Mouse (Mus musculus) heart, postnatal 0 days (tissue): Measurements from ENCODE around the gene Fam126a. TPM values are rescaled to one million over a fixed set of nuclear protein-coding genes. Genes with fewer than 3 reads are reported as not detected.
A peak's percentile ranks its signal among the peaks of the same experiment; 100 is the strongest.

Experiments used
- ATAC-seq: fragments of 200-750 bp; cut with Nextera tagmentation; 2 replicates; pipeline ENCODE4 v1.8.0; 2017; ENCODE audit warnings: low read depth, moderate number of reproducible peaks, moderate library complexity; ENCODE audit not compliant: insufficient read depth
- DNase-seq: peaks from one replicate; pipeline ENCODE4 v3.0.0-alpha.2; 2016; ENCODE audit warnings: low spot score
- H3K27ac ChIP-seq: fragments of 300-500 bp; sonication (generic); 2 replicates; pipeline ENCODE4 v1.5.1; 2014; ENCODE audit warnings: low read depth, mild to moderate bottlenecking
- H3K27me3 ChIP-seq: fragments of 300-500 bp; sonication (generic); 2 replicates; pipeline ENCODE4 v1.6.1; 2014; ENCODE audit warnings: low read length, mixed read lengths; ENCODE audit not compliant: control insufficient read depth, insufficient read depth
- H3K36me3 ChIP-seq: fragments of 300-500 bp; sonication (generic); replicated peaks from 2 replicates; pipeline ENCODE4 v1.6.1; 2014; ENCODE audit warnings: low read length, mixed read lengths; ENCODE audit not compliant: control insufficient read depth, insufficient read depth
- H3K4me1 ChIP-seq: fragments of 300-500 bp; sonication (generic); 2 replicates; pipeline ENCODE4 v1.6.1; 2014; ENCODE audit warnings: antibody characterized with exemption; ENCODE audit not compliant: control insufficient read depth, insufficient read depth
- H3K4me2 ChIP-seq: fragments of 300-500 bp; sonication (generic); 2 replicates; pipeline ENCODE4 v1.6.1; 2014; ENCODE audit warnings: low read depth, mild to moderate bottlenecking, low read length, moderate library complexity
- H3K4me3 ChIP-seq: fragments of 300-500 bp; sonication (generic); 2 replicates; pipeline ENCODE4 v1.5.1; 2014; ENCODE audit warnings: low read depth, low read length
- H3K9ac ChIP-seq: fragments of 300-500 bp; sonication (generic); replicated peaks from 2 replicates; pipeline ENCODE4 v1.6.1; 2014; ENCODE audit warnings: low read depth, low read length, mixed read lengths
- H3K9me3 ChIP-seq: fragments of 300-500 bp; sonication (generic); replicated peaks from 2 replicates; pipeline ENCODE4 v1.6.1; 2016; ENCODE audit warnings: low read length; ENCODE audit not compliant: control insufficient read depth
- CTCF ChIP-seq: IDR thresholded peaks from 2 replicates; pipeline ENCODE4 v1.5.1; 2016; ENCODE audit warnings: antibody characterized with exemption, control low read depth, low read depth
- EP300 ChIP-seq: IDR thresholded peaks from 2 replicates; pipeline ENCODE4 v1.6.1; 2016; ENCODE audit warnings: antibody characterized with exemption, low read depth
- WGBS: fragments of 180-500 bp; shearing (Covaris S2); extraction: QIAGEN DNeasy Blood & Tissue Kit; methylation state at CpG from one replicate; pipeline ENCODE4 v1.1.7; 2014; 5-methylcytosine and 5-hydroxymethylcytosine counted together
- polyA plus RNA-seq: library from polyadenylated mRNA; unstranded; fragments of >200 nt; fragmentation: Nextera tagmentation; extraction: Ambion mirVana; gene quantifications from 2 replicates; pipeline ENCODE4 v1.2.1, GENCODE M21; 2015
- total RNA-seq: library from RNA; depleted of rRNA; stranded (reverse); fragments of >200 nt; gene quantifications from 2 replicates; pipeline ENCODE4 v1.2.3, GENCODE M21; 2014; ENCODE audit warnings: low replicate concordance

Gene Fam126a
- total and polyA plus RNA-seq, 2 experiments from 2014 or later = 27.7 to 37.3 TPM

DNA sequence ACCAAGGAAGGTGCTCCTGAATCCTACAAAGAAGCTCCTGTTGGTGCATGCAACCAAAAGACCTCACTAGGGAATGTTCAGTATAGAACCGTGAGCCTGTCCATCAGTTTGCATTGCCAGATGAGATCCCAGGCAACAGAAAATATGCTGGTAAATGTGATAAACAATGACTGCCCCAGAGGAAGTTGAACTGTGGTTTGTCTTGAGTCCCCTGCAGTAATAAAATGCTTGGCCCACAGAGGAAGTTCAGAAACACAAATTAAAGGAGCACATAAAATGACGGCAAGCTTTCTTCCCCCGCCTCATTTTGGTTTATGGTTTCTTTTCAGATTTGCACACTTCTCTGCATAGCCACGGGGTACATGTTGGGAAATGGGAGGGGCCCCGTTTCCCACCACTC, 8.3 kb upstream of the Fam126a start:
- TF ChIP-seq CTCF (no peak), EP300 (no peak)
- 68% methylated on average over 5 of the region's 5 CpGs for WGBS
- H3K4me3 ChIP-seq = no peak overlapping the region

GRCm38 (mm10) chr5:24038190-24038589, 7.7 kb upstream of the Fam126a start:
- no peak for TF ChIP-seq CTCF
- no peak for TF ChIP-seq EP300
- H3K4me2 ChIP-seq = no peak overlapping the region
- no peak overlapping the region for H3K9ac ChIP-seq
- no peaks in the 10 kb centered on the region for H3K9me3 ChIP-seq
- WGBS = 76% methylated on average over 2 of the region's 2 CpGs
- H3K27me3 ChIP-seq = no peaks in the 10 kb centered on the region
- H3K4me3 ChIP-seq = no peak overlapping the region
- ATAC-seq = no peak
- no peak overlapping the region for H3K27ac ChIP-seq
- no peaks in the 10 kb centered on the region for H3K4me1 ChIP-seq
- DNase-seq = no peak
- H3K36me3 ChIP-seq = no peaks in the 10 kb centered on the region

More for the DNA sequence above, 8.3 kb upstream of the Fam126a start:
- ATAC-seq (no peak), DNase-seq (no peak)
- Histone ChIP-seq H3K9ac (no peak overlapping the region), H3K36me3 (no peaks in the 10 kb centered on the region), H3K4me1 (no peaks in the 10 kb centered on the region), H3K27me3 (no peaks in the 10 kb centered on the region), H3K4me2 (no peak overlapping the region), H3K27ac (no peak overlapping the region), H3K9me3 (no peaks in the 10 kb centered on the region)

- 71% methylated on average over 6 of the region's 6 CpGs for WGBS
- H3K4me3 ChIP-seq = no peak overlapping the region
- no peak overlapping the region for H3K4me2 ChIP-seq
- no peak for TF ChIP-seq CTCF
- no peak for ATAC-seq
- H3K9me3 ChIP-seq = no peaks in the 10 kb centered on the region
- H3K27me3 ChIP-seq = no peaks in the 10 kb centered on the region
- no peak overlapping the region for H3K27ac ChIP-seq
- no peaks in the 10 kb centered on the region for H3K36me3 ChIP-seq
- DNase-seq = no peak
- H3K4me1 ChIP-seq = no peaks in the 10 kb centered on the region
- H3K9ac ChIP-seq = no peak overlapping the region
Measured at GRCm38 (mm10) chr5:24036731-24037130, 6.2 kb upstream of the Fam126a start.

DNA sequence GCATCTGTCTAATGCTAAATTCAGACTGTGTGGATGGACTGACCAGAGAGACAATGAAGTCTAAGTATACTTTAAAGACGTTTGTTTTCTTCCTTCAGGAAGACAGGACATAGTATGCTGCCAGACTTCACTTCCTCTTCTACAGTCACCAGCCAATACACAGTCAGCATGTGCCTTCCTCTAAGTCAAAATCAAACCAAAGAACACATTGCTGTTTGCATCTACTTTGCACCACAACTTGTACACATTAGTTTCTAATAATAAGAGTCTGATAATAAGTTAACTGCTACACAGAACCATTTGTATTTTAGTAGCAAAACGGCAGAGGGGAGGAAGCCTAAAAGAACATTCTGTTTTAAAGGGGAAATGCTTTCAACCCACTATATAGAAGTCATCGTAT, 4.5 kb upstream of the Fam126a start:
- WGBS = 31% methylated on average over 3 of the region's 3 CpGs
- ATAC-seq = no peak
- Histone ChIP-seq H3K36me3 (no peaks in the 10 kb centered on the region), H3K9ac (no peak overlapping the region), H3K4me1 (no peaks in the 10 kb centered on the region), H3K9me3 (no peaks in the 10 kb centered on the region), H3K27me3 (no peaks in the 10 kb centered on the region), H3K4me2 (no peak overlapping the region), H3K4me3 (no peak overlapping the region), H3K27ac (peak overlapping the region; percentile 48; the same call in 1 of the 2 replicates)
- DNase-seq = no peak
- TF ChIP-seq EP300 (no peak), CTCF (no peak)

DNA sequence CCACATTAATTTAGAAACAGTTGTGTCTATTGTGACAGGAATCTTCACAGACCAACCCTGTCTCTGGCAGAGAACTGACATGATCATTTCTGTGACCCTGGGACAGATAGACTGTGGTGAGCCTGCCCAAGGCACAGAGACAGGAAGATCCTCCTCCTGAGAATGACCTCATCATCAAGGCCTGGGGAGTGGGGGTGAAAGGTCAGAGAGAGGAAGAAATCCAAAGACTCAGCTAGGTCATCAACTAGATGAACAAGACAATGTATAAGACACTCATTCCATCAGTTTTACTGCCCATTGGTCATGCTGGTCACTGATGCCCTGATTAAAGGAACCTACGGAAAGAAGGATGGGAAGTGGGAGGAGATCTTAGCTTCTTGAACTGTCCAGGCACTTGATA, 3.6 kb upstream of the Fam126a start:
- H3K27ac ChIP-seq = peak overlapping the region; percentile 48
- 63% methylated on average over 1 of the region's 1 CpGs for WGBS
- no peak for TF ChIP-seq CTCF
- no peak for TF ChIP-seq EP300
- H3K9ac ChIP-seq = no peak overlapping the region
- H3K4me2 ChIP-seq = no peak overlapping the region
- H3K4me1 ChIP-seq = peaks cover 1% of the 10 kb centered on the region; the same call in 1 of the 2 replicates
- no peaks in the 10 kb centered on the region for H3K36me3 ChIP-seq
- DNase-seq (no peak), ATAC-seq (no peak)
- no peaks in the 10 kb centered on the region for H3K27me3 ChIP-seq
- no peaks in the 10 kb centered on the region for H3K9me3 ChIP-seq
- no peak overlapping the region for H3K4me3 ChIP-seq

DNA sequence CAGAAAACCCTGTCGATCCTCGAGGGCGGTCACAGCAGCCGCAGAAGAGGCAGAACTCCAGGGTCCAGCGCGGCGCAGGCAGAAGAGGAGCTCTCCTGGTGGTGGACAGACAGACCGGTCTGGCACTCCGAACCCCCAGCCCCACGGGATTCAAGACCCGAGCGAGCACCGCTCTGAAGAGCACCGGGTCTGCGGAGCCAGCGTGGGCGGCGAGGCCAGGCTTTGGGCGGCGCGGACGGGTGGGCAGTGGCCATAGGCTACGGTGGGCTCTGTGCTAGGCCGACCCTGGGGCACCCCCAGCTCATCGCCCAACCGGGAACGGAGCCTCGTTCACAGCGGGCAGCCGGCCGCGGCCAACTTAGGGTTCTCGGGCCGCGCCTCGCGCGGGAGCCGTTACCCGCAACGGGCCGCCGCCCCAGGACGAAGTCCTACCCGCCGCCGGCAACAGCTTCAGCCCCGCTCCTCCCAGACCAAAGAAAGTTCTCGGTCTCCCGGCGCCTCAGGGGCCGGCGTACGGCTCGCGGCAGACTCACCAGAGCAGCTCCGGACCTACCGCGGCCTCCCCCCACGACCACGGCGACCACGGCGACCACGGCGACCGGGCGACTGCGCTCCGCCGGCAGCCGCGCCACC, 428 bp downstream of the Fam126a start:
- H3K27ac ChIP-seq = peak overlapping the region; percentile 93
- 0% methylated on average over 66 of the region's 73 CpGs for WGBS
- ATAC-seq (peak; percentile 36), DNase-seq (no peak)
- H3K9ac ChIP-seq = peak overlapping the region; percentile 98
- peak overlapping the region; percentile 98 for H3K4me2 ChIP-seq
- H3K4me3 ChIP-seq = peak overlapping the region; percentile 99
- H3K4me1 ChIP-seq = peaks cover 17% of the 10 kb centered on the region
- no peaks in the 10 kb centered on the region for H3K27me3 ChIP-seq
- no peaks in the 10 kb centered on the region for H3K9me3 ChIP-seq
- no peaks in the 10 kb centered on the region for H3K36me3 ChIP-seq
- TF ChIP-seq EP300 (no peak), CTCF (no peak)
